Mouse (Mus musculus) spleen, adult 2 months (tissue): Measurements from ENCODE around the gene Ppp1r14a.

Experiments
- CTCF ChIP-seq: fragments of 200-500 bp; IDR thresholded peaks from 2 replicates; pipeline ENCODE4 v1.5.1; 2011; ENCODE audit warnings: mild to moderate bottlenecking, inconsistent platforms; ENCODE audit not compliant: insufficient read depth, insufficient read length, insufficient replicate concordance; ENCODE audit errors: extremely low read depth
- POLR2A ChIP-seq: fragments of 200-500 bp; IDR thresholded peaks from 2 replicates; pipeline ENCODE4 v1.6.1; 2011; ENCODE audit warnings: low read depth, low read length, inconsistent platforms

GRCm38 (mm10) chr7:29301127-29301566 lies 12.0 kb downstream of the Ppp1r14a start:
- TF ChIP-seq CTCF = peak; percentile 74; the same call in 1 of the 2 replicates
- TF ChIP-seq POLR2A = no peak
